Mouse (Mus musculus): ENCODE data around the gene Fam19a3. TPM values are rescaled to one million over a fixed set of nuclear protein-coding genes. Genes with fewer than 3 reads are reported as not detected.
A peak's percentile ranks its signal among the peaks of the same experiment; 100 is the strongest.

The Fam19a3 gene
- 0.99 and 1.8 TPM in 2 replicates for polyA plus RNA-seq (2015; fragmentation: Nextera tagmentation; extraction: Ambion mirVana)

DNA sequence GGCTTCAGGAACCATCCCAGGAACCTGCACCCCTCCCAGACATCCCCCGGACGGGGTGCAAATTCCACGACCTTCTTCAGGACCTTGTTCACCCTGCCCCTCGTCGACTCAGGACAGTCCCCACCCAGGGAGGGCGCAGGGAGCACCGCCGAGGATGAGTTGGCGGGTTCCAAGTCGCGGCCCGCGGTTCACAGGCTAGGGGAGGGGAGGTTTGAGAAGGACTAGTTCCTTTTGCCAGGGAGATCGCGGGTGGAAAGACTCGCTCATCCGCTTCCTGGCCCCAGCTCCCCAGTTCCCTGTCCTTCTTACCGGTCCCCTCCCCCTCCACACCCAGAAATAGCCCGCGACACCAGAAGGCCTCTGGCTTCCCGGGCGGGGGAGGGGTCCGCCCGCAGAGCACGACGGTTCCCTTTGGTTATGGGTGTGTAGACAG, at the start of gene Fam19a3:
TSS of gene Fam19a3 (minus strand) at position 370 of the 433 bp plus-strand sequence.
- Histone ChIP-seq H3K36me3 (ENCODE audit: control insufficient read depth, insufficient read depth) (no peaks in the 10 kb centered on the region), H3K27ac (ENCODE audit: low read length) (peak within 1 kb of the TSS; percentile 90)
- peak; percentile 61 for ATAC-seq (replicated peaks; ENCODE audit: extremely low read depth, insufficient read depth, low FRiP score)

DNA sequence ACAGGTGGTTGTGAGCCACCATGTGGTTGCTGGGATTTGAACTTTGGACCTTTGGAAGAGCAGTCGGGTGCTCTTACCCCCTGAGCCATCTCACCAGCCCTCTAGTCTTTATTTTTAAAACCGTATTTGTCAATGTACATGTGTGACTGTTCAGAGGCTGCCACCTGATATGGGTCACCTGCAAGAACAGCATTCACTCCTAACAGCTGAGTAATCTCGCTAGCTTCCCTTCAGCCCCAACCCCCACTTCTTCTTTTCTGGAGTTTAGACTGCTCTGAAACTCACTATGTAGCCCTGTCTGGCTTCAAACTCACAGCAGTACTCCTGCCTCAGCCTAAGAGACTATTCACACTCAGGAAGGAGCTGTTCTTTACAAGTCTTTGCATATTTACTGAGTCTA, 40.8 kb upstream of the Fam19a3 start:
- H3K9ac ChIP-seq (ENCODE audit: low read length): no peak overlapping the region
- 87% methylated on average over 3 of the region's 3 CpGs for WGBS
- H3K4me1 ChIP-seq (ENCODE audit: control insufficient read depth, insufficient read depth, low read length): peaks cover 25% of the 10 kb centered on the region
- no peak overlapping the region for H3K4me3 ChIP-seq (ENCODE audit: low read length)
- no peak for ATAC-seq (replicated peaks; ENCODE audit: extremely low read depth, insufficient read depth, low FRiP score)
- H3K27me3 ChIP-seq (ENCODE audit: control insufficient read depth, insufficient read depth, low read length): no peaks in the 10 kb centered on the region
- no peaks in the 10 kb centered on the region for H3K9me3 ChIP-seq (replicated peaks; ENCODE audit: control insufficient read depth, low read length)
- H3K4me2 ChIP-seq (ENCODE audit: low read depth, low read length): no peak overlapping the region
- H3K36me3 ChIP-seq (ENCODE audit: control insufficient read depth, insufficient read depth): peaks cover 14% of the 10 kb centered on the region
- no peak overlapping the region for H3K27ac ChIP-seq (ENCODE audit: low read length)

More for the DNA sequence above, at the start of gene Fam19a3:
- WGBS: under 1% methylated on average over 26 of the region's 26 CpGs
- Histone ChIP-seq H3K9me3 (replicated peaks; ENCODE audit: control insufficient read depth, low read length) (no peaks in the 10 kb centered on the region), H3K4me3 (ENCODE audit: low read length) (peak within 1 kb of the TSS; percentile 69), H3K9ac (ENCODE audit: low read length) (peak within 1 kb of the TSS; percentile 72), H3K4me1 (ENCODE audit: control insufficient read depth, insufficient read depth, low read length) (peaks cover 18% of the 10 kb centered on the region), H3K4me2 (ENCODE audit: low read depth, low read length) (peak within 1 kb of the TSS; percentile 95), H3K27me3 (ENCODE audit: control insufficient read depth, insufficient read depth, low read length) (peaks cover 20% of the 10 kb centered on the region)

DNA sequence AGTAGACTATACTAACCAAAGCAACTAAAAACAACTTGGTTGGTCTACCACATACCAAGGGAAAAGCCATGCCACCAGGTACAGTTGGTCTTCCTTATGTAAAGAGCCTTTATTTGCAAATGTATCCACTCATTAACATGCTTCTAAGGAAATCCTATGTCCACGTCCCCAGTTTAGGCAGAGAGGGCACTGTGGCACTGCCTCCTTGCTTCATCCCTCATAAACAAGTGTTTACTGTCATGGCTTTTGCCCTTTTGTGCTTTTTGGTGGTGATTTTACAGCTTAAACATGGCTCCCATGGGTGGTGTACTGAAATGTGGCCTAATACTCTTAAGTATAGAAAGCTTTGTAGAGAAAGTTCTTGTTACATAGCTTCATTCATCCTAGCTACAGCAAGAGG, 38.8 kb upstream of the Fam19a3 start:
- Histone ChIP-seq H3K4me2 (ENCODE audit: low read depth, low read length) (no peak overlapping the region), H3K27ac (ENCODE audit: low read length) (peak overlapping the region; percentile 49), H3K27me3 (ENCODE audit: control insufficient read depth, insufficient read depth, low read length) (no peaks in the 10 kb centered on the region), H3K4me1 (ENCODE audit: control insufficient read depth, insufficient read depth, low read length) (peaks cover 41% of the 10 kb centered on the region), H3K4me3 (ENCODE audit: low read length) (no peak overlapping the region), H3K36me3 (ENCODE audit: control insufficient read depth, insufficient read depth) (peaks cover 2% of the 10 kb centered on the region; the same call in 1 of the 2 replicates), H3K9ac (ENCODE audit: low read length) (no peak overlapping the region), H3K9me3 (replicated peaks; ENCODE audit: control insufficient read depth, low read length) (no peaks in the 10 kb centered on the region)
- no peak for ATAC-seq (replicated peaks; ENCODE audit: extremely low read depth, insufficient read depth, low FRiP score)
- 57% methylated on average over 1 of the region's 1 CpGs for WGBS

DNA sequence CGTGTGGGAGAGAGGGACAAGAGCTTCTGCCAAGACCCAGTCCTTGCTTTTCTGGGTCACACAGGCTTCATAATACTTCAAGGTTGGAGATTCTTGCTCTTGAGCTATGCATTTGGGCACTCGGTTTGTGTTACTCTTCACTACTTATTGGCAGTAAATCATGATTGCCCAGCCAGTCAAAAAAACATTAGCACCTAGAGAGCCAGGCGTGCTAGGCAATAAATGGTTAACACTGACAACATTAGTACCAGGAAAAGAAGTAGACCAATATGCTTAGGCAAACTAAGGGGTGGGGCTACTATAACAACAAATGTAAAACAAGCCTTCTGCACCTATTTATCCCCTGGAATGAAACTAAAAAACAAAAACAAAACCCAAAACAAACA, 37.1 kb upstream of the Fam19a3 start:
- Histone ChIP-seq H3K9me3 (replicated peaks; ENCODE audit: control insufficient read depth, low read length) (no peaks in the 10 kb centered on the region), H3K27me3 (ENCODE audit: control insufficient read depth, insufficient read depth, low read length) (no peaks in the 10 kb centered on the region), H3K27ac (ENCODE audit: low read length) (peak overlapping the region; percentile 98), H3K4me1 (ENCODE audit: control insufficient read depth, insufficient read depth, low read length) (peaks cover 42% of the 10 kb centered on the region), H3K9ac (ENCODE audit: low read length) (peak overlapping the region; percentile 98), H3K4me3 (ENCODE audit: low read length) (peak overlapping the region; percentile 95), H3K4me2 (ENCODE audit: low read depth, low read length) (peak overlapping the region; percentile 85), H3K36me3 (ENCODE audit: control insufficient read depth, insufficient read depth) (peaks cover 2% of the 10 kb centered on the region; the same call in 1 of the 2 replicates)
- ATAC-seq (replicated peaks; ENCODE audit: extremely low read depth, insufficient read depth, low FRiP score): no peak
- WGBS: under 1% methylated on average over 3 of the region's 3 CpGs

DNA sequence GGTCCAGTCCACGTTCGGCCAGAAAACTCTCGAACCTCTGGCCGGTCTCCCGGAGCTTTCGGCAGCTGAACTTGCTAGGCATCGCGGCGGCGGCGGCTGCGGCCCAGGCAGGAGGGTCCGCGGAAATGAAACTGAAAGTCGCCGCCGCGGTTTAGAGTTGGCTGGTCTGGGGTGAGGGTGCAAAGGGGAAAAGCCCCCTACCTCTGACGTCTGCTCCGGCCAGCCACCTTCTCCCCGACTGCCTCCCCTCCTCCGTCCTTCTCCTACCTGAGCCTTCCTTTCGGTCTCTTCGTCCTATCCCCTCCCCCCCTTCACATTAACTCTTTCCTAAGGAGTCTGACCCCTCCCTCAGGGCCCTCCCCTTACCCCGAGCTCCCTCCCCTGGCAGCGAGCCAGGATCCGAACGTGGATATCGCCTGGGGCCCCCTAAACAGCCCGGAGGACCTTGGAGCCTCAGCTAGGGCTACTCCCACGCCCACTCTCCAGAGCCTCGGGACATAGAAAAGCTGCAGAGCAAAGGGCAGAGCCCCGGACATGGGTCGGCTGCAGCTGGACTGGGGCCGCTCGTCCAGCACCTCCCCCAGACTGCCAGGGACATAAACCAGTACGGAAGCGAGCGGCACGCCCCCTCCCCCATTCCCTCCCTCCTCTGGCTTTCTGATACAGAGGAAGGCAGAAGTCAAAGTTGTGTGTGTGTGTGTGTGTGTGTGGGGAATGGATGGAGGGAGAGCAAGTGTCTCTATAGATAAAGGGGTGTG, 36.5 kb upstream of the Fam19a3 start, which contains the start of gene Mov10:
TSS of gene Mov10 (minus strand) at position 573 of the 758 bp plus-strand sequence.
- Histone ChIP-seq H3K36me3 (ENCODE audit: control insufficient read depth, insufficient read depth) (peaks cover 2% of the 10 kb centered on the region; the same call in 1 of the 2 replicates), H3K9ac (ENCODE audit: low read length) (peak within 1 kb of the TSS; percentile 98), H3K27me3 (ENCODE audit: control insufficient read depth, insufficient read depth, low read length) (no peaks in the 10 kb centered on the region), H3K9me3 (replicated peaks; ENCODE audit: control insufficient read depth, low read length) (no peaks in the 10 kb centered on the region), H3K4me3 (ENCODE audit: low read length) (peak within 1 kb of the TSS; percentile 95), H3K27ac (ENCODE audit: low read length) (peak within 1 kb of the TSS; percentile 98), H3K4me1 (ENCODE audit: control insufficient read depth, insufficient read depth, low read length) (peaks cover 42% of the 10 kb centered on the region), H3K4me2 (ENCODE audit: low read depth, low read length) (peak within 1 kb of the TSS; percentile 85)
- peak; percentile 84 for ATAC-seq (replicated peaks; ENCODE audit: extremely low read depth, insufficient read depth, low FRiP score)
- under 1% methylated on average over 40 of the region's 40 CpGs for WGBS

DNA sequence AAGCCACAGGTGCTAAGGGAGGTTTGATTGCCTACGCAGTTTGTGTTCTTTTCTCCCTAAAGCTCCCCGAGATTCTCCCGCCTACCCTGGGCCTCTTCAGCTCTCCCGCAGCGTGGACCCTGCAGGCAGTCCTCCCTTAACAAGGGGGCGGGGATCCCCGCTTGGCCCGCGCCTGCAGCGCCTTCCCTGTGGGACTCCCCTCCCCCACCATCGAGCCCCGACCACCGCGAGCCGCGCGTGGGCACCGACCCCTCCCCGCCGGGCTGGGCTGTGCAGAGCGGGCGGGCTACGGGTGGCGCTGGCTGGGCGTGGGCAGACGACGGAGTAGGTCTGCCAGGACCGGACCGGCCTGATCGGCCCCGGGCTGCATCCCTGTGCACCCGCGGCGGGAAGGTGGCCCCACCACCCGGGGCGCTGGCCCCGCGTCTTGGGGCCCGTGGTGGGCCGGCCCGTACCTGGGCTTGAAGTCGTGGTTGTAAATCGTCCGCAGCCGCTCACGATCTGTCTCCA, 35.9 kb upstream of the Fam19a3 start:
- H3K4me2 ChIP-seq (ENCODE audit: low read depth, low read length): peak overlapping the region; percentile 85
- ATAC-seq (replicated peaks; ENCODE audit: extremely low read depth, insufficient read depth, low FRiP score): peak; percentile 62
- no peaks in the 10 kb centered on the region for H3K9me3 ChIP-seq (replicated peaks; ENCODE audit: control insufficient read depth, low read length)
- H3K4me3 ChIP-seq (ENCODE audit: low read length): peak overlapping the region; percentile 95
- H3K9ac ChIP-seq (ENCODE audit: low read length): peak overlapping the region; percentile 98
- H3K36me3 ChIP-seq (ENCODE audit: control insufficient read depth, insufficient read depth): peaks cover 2% of the 10 kb centered on the region; the same call in 1 of the 2 replicates
- under 1% methylated on average over 46 of the region's 46 CpGs for WGBS
- H3K27me3 ChIP-seq (ENCODE audit: control insufficient read depth, insufficient read depth, low read length): no peaks in the 10 kb centered on the region
- peaks cover 42% of the 10 kb centered on the region for H3K4me1 ChIP-seq (ENCODE audit: control insufficient read depth, insufficient read depth, low read length)
- peak overlapping the region; percentile 98 for H3K27ac ChIP-seq (ENCODE audit: low read length)

DNA sequence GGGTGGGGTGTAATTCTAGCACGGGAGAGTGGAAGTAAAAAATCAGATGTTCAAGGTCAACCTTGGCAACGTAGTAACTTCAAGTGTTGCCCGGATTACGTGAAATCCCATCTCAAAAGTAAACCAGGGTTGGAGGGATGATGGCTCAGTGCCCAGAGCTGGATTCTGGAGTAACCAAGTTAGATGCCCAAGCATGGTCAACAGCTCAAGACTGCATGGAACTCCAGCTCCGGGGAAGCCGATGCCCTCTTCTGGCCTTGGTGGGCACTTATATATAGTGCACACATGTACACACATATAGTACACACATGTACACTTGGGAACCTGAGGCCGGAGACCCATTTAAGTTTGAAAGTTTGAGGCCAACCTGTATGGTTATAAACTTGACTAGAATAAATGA, 34.5 kb upstream of the Fam19a3 start:
- 0 out of 2 replicates have a peak, but pooled peaks cover 2% of the 10 kb centered on the region for H3K36me3 ChIP-seq (ENCODE audit: control insufficient read depth, insufficient read depth)
- H3K9ac ChIP-seq (ENCODE audit: low read length): no peak overlapping the region
- H3K27ac ChIP-seq (ENCODE audit: low read length): no peak overlapping the region
- no peaks in the 10 kb centered on the region for H3K9me3 ChIP-seq (replicated peaks; ENCODE audit: control insufficient read depth, low read length)
- peaks cover 41% of the 10 kb centered on the region for H3K4me1 ChIP-seq (ENCODE audit: control insufficient read depth, insufficient read depth, low read length)
- 91% methylated on average over 7 of the region's 7 CpGs for WGBS
- no peak overlapping the region for H3K4me2 ChIP-seq (ENCODE audit: low read depth, low read length)
- no peak for ATAC-seq (replicated peaks; ENCODE audit: extremely low read depth, insufficient read depth, low FRiP score)
- no peak overlapping the region for H3K4me3 ChIP-seq (ENCODE audit: low read length)
- H3K27me3 ChIP-seq (ENCODE audit: control insufficient read depth, insufficient read depth, low read length): no peaks in the 10 kb centered on the region

DNA sequence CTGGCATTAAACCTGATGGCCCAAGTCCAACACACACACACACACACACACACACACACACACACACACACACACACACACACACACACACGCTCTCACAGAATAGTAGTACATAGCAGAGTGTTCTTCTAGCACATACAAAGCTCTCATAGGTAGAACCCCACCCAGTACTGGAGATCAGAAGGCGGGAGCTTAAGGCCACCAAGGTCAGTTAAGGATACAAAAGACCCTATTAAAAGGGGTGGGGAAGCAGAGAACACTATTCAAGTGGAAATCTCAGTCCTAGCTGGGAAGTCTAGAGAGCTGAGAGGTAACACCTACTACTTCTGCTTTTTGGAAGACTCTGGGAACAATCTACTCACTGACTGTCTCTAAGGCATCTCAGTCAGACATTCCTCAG, 33.7 kb upstream of the Fam19a3 start:
- ATAC-seq (replicated peaks; ENCODE audit: extremely low read depth, insufficient read depth, low FRiP score): no peak
- no peak overlapping the region; the same call in 1 of the 2 replicates for H3K9ac ChIP-seq (ENCODE audit: low read length)
- H3K27ac ChIP-seq (ENCODE audit: low read length): no peak overlapping the region
- H3K9me3 ChIP-seq (replicated peaks; ENCODE audit: control insufficient read depth, low read length): no peaks in the 10 kb centered on the region
- H3K4me1 ChIP-seq (ENCODE audit: control insufficient read depth, insufficient read depth, low read length): peaks cover 34% of the 10 kb centered on the region
- 83% methylated on average over 2 of the region's 2 CpGs for WGBS
- no peaks in the 10 kb centered on the region for H3K36me3 ChIP-seq (ENCODE audit: control insufficient read depth, insufficient read depth)
- no peak overlapping the region for H3K4me3 ChIP-seq (ENCODE audit: low read length)
- H3K4me2 ChIP-seq (ENCODE audit: low read depth, low read length): no peak overlapping the region
- H3K27me3 ChIP-seq (ENCODE audit: control insufficient read depth, insufficient read depth, low read length): no peaks in the 10 kb centered on the region

DNA sequence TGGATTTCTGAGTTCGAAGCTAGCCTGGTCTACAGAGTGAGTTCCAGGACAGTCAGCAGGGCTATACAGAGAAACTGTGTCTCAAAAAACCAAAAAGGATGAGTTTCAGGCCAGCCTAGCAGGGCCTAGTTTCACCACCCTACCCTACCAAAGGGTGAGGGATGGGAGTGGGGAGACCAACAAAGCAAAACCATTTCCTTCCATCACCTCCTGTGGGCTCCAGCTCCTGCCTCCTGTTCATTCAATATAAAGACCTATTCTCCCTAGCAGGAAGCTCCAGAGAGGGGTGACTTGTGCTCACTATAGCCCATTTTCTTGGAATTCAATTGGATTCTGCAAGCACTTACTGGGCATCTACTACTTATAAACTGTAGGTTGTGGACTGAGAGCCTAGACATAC, 33.1 kb upstream of the Fam19a3 start:
- ATAC-seq (replicated peaks; ENCODE audit: extremely low read depth, insufficient read depth, low FRiP score): no peak
- peaks cover 28% of the 10 kb centered on the region for H3K4me1 ChIP-seq (ENCODE audit: control insufficient read depth, insufficient read depth, low read length)
- H3K36me3 ChIP-seq (ENCODE audit: control insufficient read depth, insufficient read depth): no peaks in the 10 kb centered on the region
- H3K27ac ChIP-seq (ENCODE audit: low read length): no peak overlapping the region
- H3K9ac ChIP-seq (ENCODE audit: low read length): no peak overlapping the region
- WGBS: 96% methylated on average over 1 of the region's 1 CpGs
- H3K9me3 ChIP-seq (replicated peaks; ENCODE audit: control insufficient read depth, low read length): no peaks in the 10 kb centered on the region
- no peaks in the 10 kb centered on the region for H3K27me3 ChIP-seq (ENCODE audit: control insufficient read depth, insufficient read depth, low read length)
- H3K4me2 ChIP-seq (ENCODE audit: low read depth, low read length): no peak overlapping the region
- no peak overlapping the region for H3K4me3 ChIP-seq (ENCODE audit: low read length)
